Mouse (Mus musculus) olfactory bulb, adult 2 months (tissue): ENCODE measurements around the gene Sec24d.

Experiments
- CTCF ChIP-seq: fragments of 200-500 bp; IDR thresholded peaks from 2 replicates; pipeline ENCODE4 v1.5.1; 2012; ENCODE audit warnings: low read depth, mild to moderate bottlenecking, low read length, moderate library complexity; ENCODE audit not compliant: insufficient read depth
- POLR2A ChIP-seq: fragments of 200-500 bp; IDR thresholded peaks from 2 replicates; pipeline ENCODE4 v1.6.1; 2012; ENCODE audit warnings: mild to moderate bottlenecking, low read depth, low read length, moderate library complexity; ENCODE audit not compliant: insufficient read depth

DNA sequence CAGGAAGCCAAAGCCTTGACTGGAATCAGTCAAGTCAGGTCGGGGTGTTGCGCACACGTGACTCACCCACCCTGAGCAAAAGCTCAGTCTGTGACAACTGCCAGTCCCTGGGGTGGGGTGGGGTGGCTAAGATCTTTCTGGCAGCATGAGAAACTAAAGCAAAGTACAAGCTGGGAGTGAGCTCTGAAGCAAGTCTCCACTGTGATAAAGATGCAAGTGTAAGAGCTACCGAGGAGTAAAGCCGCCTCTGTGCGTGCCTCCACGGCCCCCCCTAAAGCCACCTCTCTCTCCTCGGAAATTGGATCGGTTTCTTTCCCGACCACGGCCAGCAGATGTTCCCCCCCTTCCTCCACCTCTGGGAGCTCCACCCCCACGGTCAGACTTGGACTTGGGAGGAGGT lies 101.9 kb downstream of the Sec24d start:
- no peak for TF ChIP-seq POLR2A
- TF ChIP-seq CTCF: no peak
